Mouse (Mus musculus) MEL (cell line): ENCODE data around the gene Gnaz. TPM values are rescaled to one million over a fixed set of nuclear protein-coding genes. Genes with fewer than 3 reads are reported as not detected.

Experiments used
- DNase-seq: peaks from one replicate; pipeline ENCODE4 v3.0.0; 2011; ENCODE audit warnings: low read depth, low spot score
- H3K27ac ChIP-seq: 2 replicates; pipeline ENCODE4 v1.5.1; 2012; ENCODE audit warnings: low read depth, mild to moderate bottlenecking, control low read depth, low read length, moderate library complexity; ENCODE audit not compliant: control insufficient read depth
- H3K27me3 ChIP-seq, 2 experiments: fragments of 150-350 bp in 1 of 2; sonication (generic) in 1 of 2; 2 replicates each; pipeline ENCODE4 v1.6.1; 2012; ENCODE audit warnings: low read length in 2 of 2, mild to moderate bottlenecking in 2 of 2, improper control_type of control experiment in 1 of 2, moderate library complexity in 1 of 2; ENCODE audit not compliant: insufficient read depth in 2 of 2, control insufficient read depth in 1 of 2
- H3K36me3 ChIP-seq, 2 experiments: 2 replicates each; pipeline ENCODE4 v1.6.1; 2012 to 2014; ENCODE audit warnings: low read length in 2 of 2, improper control_type of control experiment in 1 of 2, inconsistent platforms in 1 of 2, mild to moderate bottlenecking in 1 of 2; ENCODE audit not compliant: insufficient read depth in 2 of 2, control insufficient read depth in 1 of 2
- H3K4me1 ChIP-seq, 2 experiments: fragments of 150-350 bp in 1 of 2; sonication (generic) in 1 of 2; 2 replicates each; pipeline ENCODE4 v1.6.1; 2012; ENCODE audit warnings: low read length in 2 of 2, improper control_type of control experiment in 1 of 2, mild to moderate bottlenecking in 1 of 2; ENCODE audit not compliant: insufficient read depth in 2 of 2, control insufficient read depth in 1 of 2
- H3K4me3 ChIP-seq, 2 experiments: fragments of 150-350 bp in 1 of 2; sonication (generic) in 1 of 2; 2 replicates each; pipeline ENCODE4 v1.5.1; 2012; ENCODE audit warnings: low read depth in 2 of 2, low read length in 2 of 2, mild to moderate bottlenecking in 2 of 2, moderate library complexity in 2 of 2, control low read depth in 1 of 2, improper control_type of control experiment in 1 of 2; ENCODE audit not compliant: control insufficient read depth in 1 of 2, insufficient read depth in 1 of 2
- H3K79me2 ChIP-seq: 2 replicates; pipeline ENCODE4 v1.6.1; 2012; ENCODE audit warnings: mild to moderate bottlenecking, low read length, moderate library complexity; ENCODE audit not compliant: control insufficient read depth, poor library complexity, insufficient read depth
- H3K9ac ChIP-seq: 2 replicates; pipeline ENCODE4 v1.6.1; 2012; ENCODE audit warnings: low read depth, mild to moderate bottlenecking, control low read depth, low read length, moderate library complexity; ENCODE audit not compliant: control insufficient read depth, poor library complexity, severe bottlenecking
- H3K9me3 ChIP-seq: fragments of 150-350 bp; sonication (generic); replicated peaks from 2 replicates; pipeline ENCODE4 v1.6.1; 2012; ENCODE audit warnings: mild to moderate bottlenecking, low read length, improper control_type of control experiment, moderate library complexity; ENCODE audit not compliant: insufficient read depth
- BHLHE40 ChIP-seq: IDR thresholded peaks from 2 replicates; pipeline ENCODE4 v1.6.1; 2012; ENCODE audit warnings: low read depth, mild to moderate bottlenecking, inconsistent platforms, low read length, improper control_type of control experiment, borderline replicate concordance
- CHD1 ChIP-seq: IDR thresholded peaks from 2 replicates; pipeline ENCODE4 v1.6.1; 2012; ENCODE audit warnings: low read depth, mild to moderate bottlenecking, inconsistent platforms, low read length, improper control_type of control experiment
- CHD2 ChIP-seq: IDR thresholded peaks from 2 replicates; pipeline ENCODE4 v1.6.1; 2011; ENCODE audit warnings: low read length, improper control_type of control experiment
- CTCF ChIP-seq, 3 experiments: IDR thresholded peaks in 2 of 3; conservative IDR thresholded peaks in 1 of 3; 2 replicates each; pipeline ENCODE4 v1.5.1; 2011 to 2012; ENCODE audit warnings: low read length in 3 of 3, low read depth in 2 of 3, mild to moderate bottlenecking in 2 of 3, improper control_type of control experiment in 1 of 3, inconsistent platforms in 1 of 3, mixed read lengths in 1 of 3, moderate library complexity in 1 of 3; ENCODE audit not compliant: control insufficient read depth in 1 of 3, insufficient read depth in 1 of 3, poor library complexity in 1 of 3, severe bottlenecking in 1 of 3
- E2F4 ChIP-seq: IDR thresholded peaks from 2 replicates; pipeline ENCODE4 v1.6.1; 2011; ENCODE audit warnings: low read depth, low read length, improper control_type of control experiment, borderline replicate concordance
- EP300 ChIP-seq, 2 experiments: IDR thresholded peaks; 2 replicates each; pipeline ENCODE4 v1.6.1; 2011; ENCODE audit warnings: improper control_type of control experiment in 2 of 2, low read length in 2 of 2, low read depth in 1 of 2, mild to moderate bottlenecking in 1 of 2
- ETS1 ChIP-seq: IDR thresholded peaks from 2 replicates; pipeline ENCODE4 v1.6.1; 2012; ENCODE audit warnings: low read depth, mild to moderate bottlenecking, inconsistent platforms, low read length, improper control_type of control experiment, moderate library complexity
- GABPA ChIP-seq: IDR thresholded peaks from 2 replicates; pipeline ENCODE4 v1.6.1; 2012; ENCODE audit warnings: low read depth, mild to moderate bottlenecking, inconsistent platforms, low read length, improper control_type of control experiment, moderate library complexity
- GATA1 ChIP-seq: IDR thresholded peaks from 2 replicates; pipeline ENCODE4 v1.6.1; 2011; ENCODE audit warnings: low read depth, low read length, improper control_type of control experiment
- HCFC1 ChIP-seq: IDR thresholded peaks from 2 replicates; pipeline ENCODE4 v1.6.1; 2012; ENCODE audit warnings: low read depth, mild to moderate bottlenecking, inconsistent platforms, low read length, improper control_type of control experiment, moderate library complexity
- JUND ChIP-seq: IDR thresholded peaks from 2 replicates; pipeline ENCODE4 v1.6.1; 2011; ENCODE audit warnings: low read depth, mild to moderate bottlenecking, improper control_type of control experiment, low read length
- MAX ChIP-seq: IDR thresholded peaks from 2 replicates; pipeline ENCODE4 v1.6.1; 2011; ENCODE audit warnings: low read length, improper control_type of control experiment
- MAZ ChIP-seq: IDR thresholded peaks from 2 replicates; pipeline ENCODE4 v1.6.1; 2012; ENCODE audit warnings: low read depth, mild to moderate bottlenecking, inconsistent platforms, low read length, improper control_type of control experiment
- MXI1 ChIP-seq: IDR thresholded peaks from 2 replicates; pipeline ENCODE4 v1.6.1; 2011; ENCODE audit warnings: mild to moderate bottlenecking, low read depth, low read length, improper control_type of control experiment
- MYB ChIP-seq: IDR thresholded peaks from 2 replicates; pipeline ENCODE4 v1.6.1; 2011; ENCODE audit warnings: mild to moderate bottlenecking, low read depth, low read length, improper control_type of control experiment
- MYC ChIP-seq: IDR thresholded peaks from 2 replicates; pipeline ENCODE4 v1.6.1; 2011; ENCODE audit warnings: low read depth, mild to moderate bottlenecking, low read length, improper control_type of control experiment, moderate library complexity
- POLR2AphosphoS5 ChIP-seq: IDR thresholded peaks from 2 replicates; pipeline ENCODE4 v1.6.1; 2012; ENCODE audit warnings: low read depth, borderline replicate concordance, mild to moderate bottlenecking, inconsistent platforms, low read length, moderate library complexity, mixed read lengths
- RAD21 ChIP-seq: IDR thresholded peaks from 2 replicates; pipeline ENCODE4 v1.6.1; 2011; ENCODE audit warnings: mild to moderate bottlenecking, low read depth, low read length, improper control_type of control experiment
- SIN3A ChIP-seq: IDR thresholded peaks from 2 replicates; pipeline ENCODE4 v1.6.1; 2012; ENCODE audit warnings: low read length, improper control_type of control experiment, inconsistent platforms
- SMC3 ChIP-seq: IDR thresholded peaks from 2 replicates; pipeline ENCODE4 v1.6.1; 2011; ENCODE audit warnings: low read depth, low read length, improper control_type of control experiment
- TAL1 ChIP-seq: IDR thresholded peaks from 2 replicates; pipeline ENCODE4 v1.6.1; 2012; ENCODE audit warnings: mild to moderate bottlenecking, inconsistent platforms, low read length, moderate library complexity, mixed read lengths
- TBP ChIP-seq: IDR thresholded peaks from 2 replicates; pipeline ENCODE4 v1.8.0; 2011; ENCODE audit warnings: low read depth, low read length, improper control_type of control experiment
- TCF12 ChIP-seq: IDR thresholded peaks from 2 replicates; pipeline ENCODE4 v1.6.1; 2014; ENCODE audit warnings: low read depth, mild to moderate bottlenecking, inconsistent platforms, low read length, improper control_type of control experiment, moderate library complexity
- UBTF ChIP-seq: IDR thresholded peaks from 2 replicates; pipeline ENCODE4 v1.6.1; 2012; ENCODE audit warnings: low read depth, mild to moderate bottlenecking, inconsistent platforms, low read length, improper control_type of control experiment, moderate library complexity, borderline replicate concordance; ENCODE audit not compliant: insufficient read depth
- USF1 ChIP-seq: IDR thresholded peaks from 2 replicates; pipeline ENCODE4 v1.6.1; 2014; ENCODE audit warnings: low read depth, mild to moderate bottlenecking, inconsistent platforms, low read length, improper control_type of control experiment, moderate library complexity
- USF2 ChIP-seq, 2 experiments: IDR thresholded peaks; 2 replicates each; pipeline ENCODE4 v1.6.1; 2011 to 2012; ENCODE audit warnings: improper control_type of control experiment in 2 of 2, low read length in 2 of 2, borderline replicate concordance in 1 of 2, inconsistent platforms in 1 of 2, low read depth in 1 of 2, mild to moderate bottlenecking in 1 of 2; ENCODE audit not compliant: insufficient read depth in 1 of 2
- ZMIZ1 ChIP-seq: IDR thresholded peaks from 2 replicates; pipeline ENCODE4 v1.6.1; 2012; ENCODE audit warnings: low read depth, mild to moderate bottlenecking, inconsistent platforms, low read length, improper control_type of control experiment, moderate library complexity
- polyA plus RNA-seq, 2 experiments: library from polyadenylated mRNA; stranded (reverse) in 1 of 2; unstranded in 1 of 2; fragments of >175 nt in 1 of 2; fragments of >200 nt in 1 of 2; gene quantifications; 2 replicates each; pipeline versions ENCODE4 v1.2.1 to v1.2.4; 2012; ENCODE audit warnings: low replicate concordance in 2 of 2, low read depth in 1 of 2; ENCODE audit not compliant: insufficient read length in 2 of 2, insufficient read depth in 1 of 2, missing spikeins in 1 of 2
- total RNA-seq: library from RNA; depleted of rRNA; stranded (reverse); fragments of 300-350 nt; gene quantifications from 2 replicates; pipeline ENCODE4 v1.2.3, GENCODE M21; 2012

Gnaz gene
- total and polyA plus RNA-seq, 3 experiments, result not detected

GRCm38 (mm10) chr10:74937003-74937790, 29.8 kb upstream of the Gnaz start:
- Histone ChIP-seq H3K36me3 (no peaks in the 10 kb centered on the region), H3K27me3 (no peaks in the 10 kb centered on the region), H3K27ac (no peak overlapping the region), H3K9ac (no peak overlapping the region), H3K4me3 (no peak overlapping the region), H3K79me2 (no peaks in the 10 kb centered on the region), H3K9me3 (no peaks in the 10 kb centered on the region), H3K4me1 (no peaks in the 10 kb centered on the region)
- no peak for TF ChIP-seq E2F4
- TF ChIP-seq USF1, result no peak
- TF ChIP-seq USF2 (IDR thresholded peaks at IDR 0.05; ENCODE audit: borderline replicate concordance in 1 of 2, insufficient read depth in 1 of 2, low read depth in 1 of 2, low read length in 2 of 2), result no peak
- TF ChIP-seq GABPA, result no peak
- TF ChIP-seq CHD1, result no peak
- no peak for TF ChIP-seq SMC3
- no peak for TF ChIP-seq TAL1
- no peak for TF ChIP-seq MXI1
- TF ChIP-seq MAZ, result no peak
- TF ChIP-seq MYB, result no peak
- TF ChIP-seq ETS1, result no peak
- TF ChIP-seq TCF12, result no peak
- TF ChIP-seq POLR2AphosphoS5, result no peak
- no peak for TF ChIP-seq MAX
- no peak for TF ChIP-seq GATA1
- no peak for TF ChIP-seq EP300 (IDR thresholded peaks at IDR 0.05; ENCODE audit: low read depth in 1 of 2, low read length in 2 of 2)
- TF ChIP-seq BHLHE40, result no peak
- no peak for TF ChIP-seq MYC
- no peak for TF ChIP-seq JUND
- TF ChIP-seq TBP, result no peak
- DNase-seq, result no peak

GRCm38 (mm10) chr10:74938410-74938809, 28.6 kb upstream of the Gnaz start:
- TF ChIP-seq EP300 (IDR thresholded peaks at IDR 0.05; ENCODE audit: low read depth in 1 of 2, low read length in 2 of 2) (no peak), GATA1 (no peak), USF2 (IDR thresholded peaks at IDR 0.05; ENCODE audit: borderline replicate concordance in 1 of 2, insufficient read depth in 1 of 2, low read depth in 1 of 2, low read length in 2 of 2) (no peak), RAD21 (no peak), MXI1 (no peak), ZMIZ1 (no peak), TBP (no peak), GABPA (no peak), CTCF (IDR thresholded peaks at IDR 0.05 in 2 of 3, conservative IDR thresholded peaks at IDR 0.05 in 1 of 3; ENCODE audit: control insufficient read depth in 1 of 3, insufficient read depth in 1 of 3, low read depth in 2 of 3, low read length in 3 of 3, poor library complexity in 1 of 3, severe bottlenecking in 1 of 3) (no peak), SIN3A (no peak), JUND (no peak), HCFC1 (no peak), USF1 (no peak), TCF12 (no peak), UBTF (no peak), CHD2 (no peak), CHD1 (no peak), POLR2AphosphoS5 (no peak), BHLHE40 (no peak)
- Histone ChIP-seq H3K27ac (no peak overlapping the region), H3K4me1 (no peaks in the 10 kb centered on the region), H3K36me3 (no peaks in the 10 kb centered on the region), H3K27me3 (no peaks in the 10 kb centered on the region), H3K79me2 (no peaks in the 10 kb centered on the region), H3K4me3 (no peak overlapping the region), H3K9ac (no peak overlapping the region), H3K9me3 (no peaks in the 10 kb centered on the region)
- no peak for DNase-seq
